Mouse (Mus musculus) embryo, embryonic 11 days (tissue): ENCODE measurements around the gene Mff.

Source experiments
- DNase-seq: peaks from one replicate; pipeline ENCODE4 v3.0.0-alpha.2; 2015

Mff gene

GRCm38 (mm10) chr1:82724339-82725025, at the start of gene Mff:
Gene Mff, plus strand, starts transcription at chr1:82724890.
- peak; percentile 96 for DNase-seq

GRCm38 (mm10) chr1:82686328-82686727, 38.4 kb upstream of the Mff start:
- DNase-seq: no peak

- DNase-seq: no peak
These were observed 37.8 kb upstream of the Mff start for GRCm38 (mm10) chr1:82686866-82687265.

GRCm38 (mm10) chr1:82687931-82688330, 36.8 kb upstream of the Mff start:
- DNase-seq: no peak

GRCm38 (mm10) chr1:82695915-82696314, 28.8 kb upstream of the Mff start:
- DNase-seq: no peak

- DNase-seq: no peak
These were observed 6.7 kb upstream of the Mff start for GRCm38 (mm10) chr1:82717816-82718512.

GRCm38 (mm10) chr1:82725026-82725874, 560 bp downstream of the Mff start:
- DNase-seq: peak; percentile 5

GRCm38 (mm10) chr1:82725875-82726185, 1.1 kb downstream of the Mff start:
- DNase-seq: no peak

GRCm38 (mm10) chr1:82726482-82726881, 1.8 kb downstream of the Mff start:
- no peak for DNase-seq

- no peak for DNase-seq
These were observed 8.7 kb downstream of the Mff start for GRCm38 (mm10) chr1:82733357-82733756.

GRCm38 (mm10) chr1:82738066-82738465, 13.4 kb downstream of the Mff start:
- DNase-seq: no peak

- DNase-seq: no peak
These were observed 16.8 kb downstream of the Mff start for GRCm38 (mm10) chr1:82741539-82741938.

- DNase-seq: no peak
These were observed 19.3 kb downstream of the Mff start for GRCm38 (mm10) chr1:82743962-82744361.

GRCm38 (mm10) chr1:82746408-82746807, 21.7 kb downstream of the Mff start:
- DNase-seq: no peak

GRCm38 (mm10) chr1:82747714-82748452, 23.2 kb downstream of the Mff start:
- DNase-seq: no peak

- DNase-seq: peak; percentile 24
These were observed 34.8 kb downstream of the Mff start for GRCm38 (mm10) chr1:82759520-82759919.

GRCm38 (mm10) chr1:82761454-82762169, 36.9 kb downstream of the Mff start:
- DNase-seq: no peak

GRCm38 (mm10) chr1:82762274-82762673, 37.6 kb downstream of the Mff start:
- DNase-seq: no peak

GRCm38 (mm10) chr1:82766227-82766626, 41.5 kb downstream of the Mff start:
- no peak for DNase-seq

- DNase-seq: no peak
These were observed 42.0 kb downstream of the Mff start for GRCm38 (mm10) chr1:82766641-82767040.

GRCm38 (mm10) chr1:82768269-82768668, 43.6 kb downstream of the Mff start, which contains the start of gene Tm4sf20:
Gene Tm4sf20, minus strand, starts transcription at chr1:82768461.
- no peak for DNase-seq

GRCm38 (mm10) chr1:82771022-82771586, 46.4 kb downstream of the Mff start, which contains the start of gene Gm47791:
Gene Gm47791, minus strand, starts transcription at chr1:82771243.
- no peak for DNase-seq
